Mouse (Mus musculus) thymus, postnatal 36 days (tissue): ENCODE data around the gene Peak1.
"Not testable (repeated sequence)": the region's sequence is repeated elsewhere in the genome, so short reads cannot be mapped to it uniquely, and the experiment has no call there.

Source experiments
- DNase-seq, 2 experiments: peaks; one replicate each; pipeline ENCODE4 v3.0.0; 2022; ENCODE audit warnings: mixed read lengths in 2 of 2

The Peak1 gene

GRCm38 (mm10) chr9:56417948-56418737 lies at the start of gene Peak1, which contains the start of gene Hmg20a:
Gene Peak1 (minus strand): TSS chr9:56418067.
Gene Hmg20a (plus strand): TSS chr9:56418609.
- DNase-seq: peak; percentile 100

DNA sequence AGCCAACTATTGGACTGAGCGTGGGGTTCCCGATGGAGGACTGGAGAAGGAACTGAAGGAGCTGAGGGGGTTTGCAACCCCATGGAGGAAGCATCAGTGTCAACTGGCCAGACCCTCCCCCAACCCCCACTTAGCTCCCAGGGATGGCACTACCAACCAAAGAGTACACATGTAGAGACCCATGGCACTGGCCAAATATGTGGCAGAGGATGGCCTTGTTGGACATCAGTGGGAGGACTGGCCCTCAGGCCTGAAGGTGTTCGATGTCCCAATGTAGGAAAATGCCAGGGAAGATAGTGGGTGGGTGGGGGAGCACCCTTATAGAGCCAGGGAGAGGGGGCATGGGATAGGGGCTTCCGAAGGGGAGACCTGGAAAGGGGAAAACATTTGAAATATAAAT lies 48.4 kb upstream of the Peak1 start:
- peak in 1 of 2 experiments; percentile 17 for DNase-seq

- peak; percentile 73 for DNase-seq
These were observed 47.2 kb upstream of the Peak1 start for GRCm38 (mm10) chr9:56464863-56465654.

DNA sequence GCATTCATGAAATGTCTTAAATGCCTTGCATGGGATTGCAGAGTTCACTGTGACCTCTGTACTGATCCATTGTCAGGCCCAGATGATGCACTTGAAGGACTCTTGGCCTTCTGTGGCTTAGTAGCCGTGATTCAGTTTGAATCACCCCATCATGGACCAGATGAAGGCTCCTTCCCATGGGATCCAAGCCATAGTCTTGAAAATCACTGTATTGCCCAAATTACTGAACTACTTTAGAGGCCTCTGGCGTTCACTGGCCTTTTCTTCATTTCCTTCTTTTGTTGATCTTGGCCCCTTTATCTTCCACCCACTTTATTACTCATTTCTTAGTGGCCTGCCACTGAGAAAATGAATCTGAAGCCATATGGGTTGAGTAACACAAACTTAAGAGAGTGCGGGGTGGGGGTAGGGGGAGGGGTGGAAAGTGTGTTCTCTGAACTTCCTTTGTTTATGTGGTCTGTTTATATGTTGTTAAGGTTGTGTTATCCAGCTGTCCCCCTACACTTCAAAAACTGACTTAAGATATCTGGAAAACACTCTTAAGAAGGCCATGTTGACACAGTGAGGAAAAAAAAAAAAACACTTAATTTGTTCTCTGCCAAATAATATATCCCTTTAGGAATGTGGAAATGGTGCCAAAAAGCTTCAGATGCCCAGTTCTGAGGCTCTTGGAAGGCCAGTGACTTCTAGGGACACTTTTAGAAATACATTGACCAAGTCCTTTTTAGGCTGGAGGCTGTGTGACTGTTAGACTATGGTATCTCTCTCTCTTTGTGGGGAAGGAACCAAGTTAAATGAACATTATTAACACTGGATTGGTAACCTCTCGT lies 46.0 kb upstream of the Peak1 start:
- DNase-seq: no peak

DNA sequence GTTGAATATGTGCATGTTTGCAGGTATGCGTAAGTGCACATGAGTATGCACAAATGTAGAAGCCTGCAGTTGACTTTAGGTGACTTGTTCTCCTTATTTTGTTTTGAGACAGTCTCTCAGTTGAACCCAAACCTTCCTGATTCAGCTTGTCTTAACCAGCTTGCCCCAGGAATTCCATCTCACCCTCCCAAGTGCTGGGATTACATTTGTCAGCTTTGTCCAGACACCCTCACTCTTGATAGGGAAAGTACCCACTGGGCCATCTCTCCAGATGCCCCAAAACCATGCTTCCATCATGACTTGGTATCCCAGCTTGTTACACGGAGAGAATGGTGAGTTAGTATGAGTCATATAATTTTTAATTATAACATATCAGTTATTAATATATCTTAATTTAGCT lies 45.2 kb upstream of the Peak1 start:
- DNase-seq: no peak

DNA sequence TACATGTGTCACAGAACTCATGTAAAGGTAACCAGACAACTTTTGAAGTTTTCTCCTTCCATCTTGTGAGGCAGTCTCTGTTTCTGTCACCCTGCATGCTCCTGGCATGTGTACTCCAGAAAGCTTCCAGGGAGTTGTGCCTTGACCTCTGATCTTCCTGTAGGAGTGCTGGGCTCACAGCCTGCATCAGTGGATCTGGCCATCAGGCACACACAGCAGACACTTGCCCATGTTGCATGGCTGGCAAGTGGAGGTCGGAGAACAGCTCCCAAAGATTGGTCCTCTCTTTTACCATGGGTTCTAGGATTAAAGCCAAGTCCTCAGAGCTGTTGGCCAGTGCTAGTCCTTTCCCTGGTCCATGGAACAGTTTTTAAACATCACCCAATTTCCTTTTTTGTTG lies 44.7 kb upstream of the Peak1 start:
- no peak for DNase-seq

- DNase-seq: no peak
These were observed 43.1 kb upstream of the Peak1 start for GRCm38 (mm10) chr9:56460987-56461386.

DNA sequence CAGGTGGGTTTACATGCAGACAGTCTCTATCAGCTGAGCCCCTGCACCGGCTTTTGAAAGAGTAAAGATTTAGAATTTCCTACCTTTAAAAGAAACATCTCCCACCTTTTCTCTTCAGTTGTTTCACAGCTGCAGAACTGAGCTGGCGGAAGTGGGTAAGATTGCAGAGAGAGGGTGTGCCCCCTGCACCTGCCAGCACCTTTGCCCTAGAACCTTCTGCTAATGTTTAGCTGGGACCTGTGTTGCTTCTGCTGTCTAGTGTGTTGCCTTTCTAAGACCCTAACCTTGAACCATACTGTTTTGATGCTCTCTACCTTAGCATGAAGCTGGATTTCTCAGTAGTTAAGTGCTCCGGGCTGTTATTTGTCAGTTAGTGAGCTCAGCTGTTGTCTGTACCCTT lies 38.6 kb upstream of the Peak1 start:
- peak; percentile 16 to 44 for DNase-seq

DNA sequence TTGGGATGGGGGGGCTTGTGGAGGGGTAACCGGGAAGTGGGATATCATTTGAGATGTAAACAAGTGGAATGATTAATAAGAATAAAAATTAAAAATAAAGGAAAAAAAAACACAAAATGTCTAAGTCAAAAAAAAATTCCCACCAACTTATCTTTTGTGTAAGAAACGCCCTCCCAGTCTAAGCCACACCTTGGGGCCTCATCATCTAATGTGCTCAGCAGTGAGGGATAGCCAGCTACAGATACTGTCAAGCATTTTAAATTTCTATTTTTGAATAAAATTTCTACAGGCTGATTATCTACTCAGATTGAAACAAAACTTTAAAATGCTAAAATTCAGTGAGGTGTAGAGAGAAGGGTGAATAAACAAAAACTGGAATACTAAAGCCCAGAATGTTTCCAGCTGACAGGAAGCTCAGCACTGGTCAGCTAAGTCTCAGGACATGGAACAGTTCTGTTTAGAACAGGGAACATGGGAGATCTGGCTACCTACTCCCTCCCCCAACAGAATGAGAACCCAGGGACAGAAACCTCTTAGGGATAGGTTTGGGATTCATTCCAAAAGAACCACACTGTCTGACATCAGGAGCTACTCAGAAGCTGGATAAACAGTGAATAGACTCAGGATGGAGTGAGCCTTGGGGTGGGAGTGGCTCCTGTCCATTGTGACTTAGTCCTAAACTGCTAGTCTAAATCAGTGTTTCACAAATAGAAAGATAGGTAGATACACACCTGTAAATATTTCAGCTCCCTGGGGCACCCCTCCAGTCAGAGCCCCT lies 35.4 kb upstream of the Peak1 start:
- DNase-seq: no peak

DNA sequence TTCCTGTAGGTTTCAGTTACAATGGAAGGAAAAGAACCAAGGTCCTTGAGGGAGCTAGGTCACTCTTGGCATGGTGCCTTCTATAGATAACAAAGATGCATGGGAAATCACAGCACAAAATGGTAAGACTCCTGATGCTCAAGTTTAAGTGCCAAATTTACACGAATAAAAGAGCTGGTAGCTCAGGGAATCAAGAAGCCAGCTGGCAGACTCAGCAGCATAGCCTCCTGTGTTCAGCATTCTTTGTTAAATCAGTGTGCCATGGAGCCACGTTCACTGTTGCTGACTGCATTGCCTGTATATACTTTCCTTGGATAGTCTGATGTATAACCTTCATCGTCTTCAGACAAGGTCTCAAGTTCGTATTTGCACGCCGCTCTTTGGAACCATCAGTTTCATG lies 33.7 kb upstream of the Peak1 start:
- DNase-seq: no peak

GRCm38 (mm10) chr9:56439699-56440098 lies 21.8 kb upstream of the Peak1 start:
- DNase-seq: no peak

DNA sequence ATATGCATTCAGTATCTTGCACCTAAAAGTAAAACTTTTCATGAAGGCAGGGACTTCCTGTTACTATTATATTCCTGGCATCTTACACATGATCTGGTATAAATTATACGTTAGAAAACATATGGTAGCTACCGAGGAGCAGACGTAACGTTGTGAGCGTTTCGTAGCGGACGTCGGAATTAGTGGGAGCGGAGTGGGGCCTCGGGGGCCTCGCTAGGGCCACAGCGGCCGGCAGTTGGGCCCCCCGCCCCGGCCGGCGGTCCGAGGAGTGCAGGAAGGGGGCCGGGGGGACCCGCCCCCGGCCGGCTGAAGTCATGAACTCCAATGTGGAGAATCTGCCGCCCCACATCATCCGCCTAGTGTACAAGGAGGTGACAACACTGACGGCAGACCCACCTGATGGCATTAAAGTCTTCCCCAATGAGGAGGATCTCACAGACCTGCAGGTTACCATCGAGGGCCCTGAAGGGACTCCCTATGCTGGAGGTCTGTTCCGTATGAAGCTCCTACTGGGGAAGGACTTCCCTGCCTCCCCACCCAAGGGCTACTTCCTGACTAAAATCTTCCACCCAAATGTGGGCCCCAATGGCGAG lies 19.5 kb upstream of the Peak1 start:
- not testable (repeated sequence) for DNase-seq

DNA sequence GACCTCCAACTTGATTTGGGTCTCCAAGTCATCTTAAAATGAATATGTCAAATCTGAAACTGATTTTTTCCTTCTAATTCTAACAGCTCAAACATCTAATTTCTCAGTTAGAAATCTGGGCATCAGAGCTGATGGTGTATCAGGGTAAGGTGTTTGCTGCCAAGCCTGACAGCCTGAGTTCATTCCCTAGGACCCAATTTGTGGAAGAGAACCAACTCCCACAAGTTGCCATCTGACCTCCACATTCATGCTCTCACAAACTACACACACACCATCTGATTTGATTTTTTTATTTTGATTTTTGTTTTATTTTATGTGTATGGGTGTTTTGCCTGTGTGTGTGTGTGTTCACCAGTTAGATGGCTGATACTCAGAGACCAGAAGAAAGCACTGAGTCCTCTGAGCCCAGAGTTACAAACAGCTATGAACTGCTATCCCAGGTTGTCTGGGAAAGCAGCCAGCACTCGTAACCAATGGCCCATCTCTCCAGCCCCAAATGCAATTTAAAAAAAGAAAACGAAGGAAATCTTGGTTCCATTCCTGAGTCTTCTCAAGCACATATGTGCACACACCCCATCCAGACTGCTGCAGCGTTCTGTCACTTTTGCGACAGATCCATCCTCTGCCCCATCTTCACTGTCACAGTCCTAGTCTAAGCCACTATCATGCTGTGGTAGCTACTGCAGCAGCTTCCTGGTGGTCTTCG lies 18.1 kb upstream of the Peak1 start:
- no peak for DNase-seq

DNA sequence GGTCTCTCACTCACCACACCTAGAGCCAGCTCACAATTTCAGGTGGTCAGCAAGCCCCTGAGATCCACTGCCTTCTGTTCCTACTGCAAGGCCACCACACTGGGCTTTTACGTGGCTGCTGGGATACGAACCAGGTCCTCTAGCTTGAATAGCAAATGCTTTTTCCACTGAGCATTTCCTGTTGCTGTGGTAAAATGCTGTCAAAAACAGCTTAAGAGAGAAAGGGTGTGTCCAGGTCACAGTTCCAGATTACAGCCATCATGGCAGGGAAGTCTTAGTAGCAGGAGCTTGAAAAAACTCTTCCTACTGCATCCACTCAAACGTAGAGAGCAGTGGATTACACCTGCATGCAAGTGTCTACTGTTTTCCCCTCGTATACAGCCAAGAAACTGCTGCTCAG lies 7.0 kb upstream of the Peak1 start:
- no peak for DNase-seq

DNA sequence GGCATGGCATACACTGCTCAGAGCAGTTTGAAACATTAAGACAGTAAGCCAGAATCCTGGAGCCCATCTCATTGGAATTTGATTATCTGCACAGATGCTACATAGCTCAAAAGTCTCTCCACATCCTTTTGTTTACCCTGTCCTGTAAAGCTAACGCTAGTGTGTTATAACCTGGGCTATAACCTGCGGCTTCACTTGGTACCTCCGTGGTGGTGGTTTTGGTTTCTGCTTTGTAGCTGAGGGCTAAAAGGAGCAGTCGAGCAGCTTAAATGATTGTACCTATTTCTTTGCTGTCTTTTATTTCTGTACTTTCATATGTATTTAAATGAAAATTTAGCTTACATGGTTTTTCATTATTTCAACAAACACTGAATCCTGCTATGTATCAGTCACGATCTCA lies 4.1 kb upstream of the Peak1 start:
- DNase-seq: no peak

DNA sequence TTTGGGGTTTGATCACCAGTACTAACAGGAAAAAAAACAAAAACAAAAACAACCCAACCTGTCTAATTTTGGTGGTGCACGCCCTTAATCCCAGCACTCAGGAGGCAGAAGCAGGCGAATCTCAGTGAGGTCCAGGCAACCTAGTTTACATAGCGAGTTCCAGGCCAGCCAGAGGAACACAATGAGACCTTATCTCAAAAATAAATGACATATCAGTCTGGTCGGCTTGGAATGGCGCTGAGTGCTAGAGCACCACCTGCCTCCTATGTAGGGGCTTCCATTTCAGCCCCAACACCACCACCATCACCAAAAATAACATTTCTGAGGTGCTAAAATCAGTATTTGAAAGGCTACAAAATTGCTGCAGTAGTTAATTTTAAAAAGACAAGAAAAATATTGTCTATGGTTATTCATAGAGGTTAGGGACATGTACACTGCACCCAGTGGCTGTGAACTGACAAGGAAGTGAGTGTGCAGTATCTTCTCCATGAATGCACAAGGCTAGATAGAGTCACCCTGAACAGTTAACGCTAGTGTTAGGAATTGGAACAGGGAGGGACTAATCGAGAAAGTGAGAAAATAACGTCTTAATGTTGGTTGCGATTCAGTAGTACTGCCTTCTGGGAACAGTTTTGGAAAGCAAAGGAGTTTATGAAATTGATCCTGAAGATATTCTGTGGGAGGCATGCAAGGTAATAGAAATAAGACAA lies 3.2 kb upstream of the Peak1 start:
- DNase-seq: no peak

DNA sequence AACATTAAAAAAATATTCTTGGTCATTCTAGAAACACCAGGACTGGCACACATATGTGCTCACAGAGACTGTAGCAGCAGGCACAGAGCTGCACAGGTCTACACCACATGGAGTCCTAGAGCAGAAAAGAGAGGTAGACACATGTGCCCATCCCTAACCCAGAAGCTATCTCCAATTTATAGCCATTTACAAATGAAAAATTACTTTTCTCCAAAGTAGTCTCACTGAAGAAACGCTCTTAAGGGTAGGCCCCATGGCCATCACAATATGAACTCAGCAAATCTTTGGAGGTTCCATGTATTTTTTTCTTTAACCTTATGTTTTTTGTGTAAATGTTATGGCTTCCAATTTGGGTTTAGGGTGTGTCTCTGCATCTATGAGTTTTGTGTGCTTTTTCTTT lies 2.4 kb upstream of the Peak1 start:
- no peak for DNase-seq

DNA sequence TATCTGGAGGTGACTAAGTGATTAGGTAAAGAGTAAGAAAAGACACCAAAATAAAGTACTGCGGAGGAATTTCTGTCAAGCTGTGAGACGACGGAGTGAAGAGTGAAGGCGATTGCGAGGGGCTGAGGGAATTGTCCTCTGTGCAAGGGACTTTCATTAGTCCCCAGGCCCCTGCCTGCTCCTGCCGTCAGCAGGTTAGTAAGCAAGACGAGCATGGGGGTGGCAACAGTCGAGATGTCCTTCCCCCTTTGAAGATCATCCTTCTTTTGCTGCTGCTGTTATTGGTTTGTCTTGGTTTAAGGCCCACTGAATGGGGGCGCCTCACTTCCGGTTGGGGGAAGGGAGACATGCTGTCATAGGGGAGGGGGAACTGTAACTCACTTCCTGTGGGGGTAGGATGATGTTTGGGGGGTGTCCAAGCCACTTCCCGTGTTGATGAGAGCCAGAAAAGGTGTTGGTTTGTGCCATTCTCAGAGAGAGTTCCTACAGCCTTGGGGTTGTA lies 922 bp upstream of the Peak1 start:
- DNase-seq: peak; percentile 90 to 93

DNA sequence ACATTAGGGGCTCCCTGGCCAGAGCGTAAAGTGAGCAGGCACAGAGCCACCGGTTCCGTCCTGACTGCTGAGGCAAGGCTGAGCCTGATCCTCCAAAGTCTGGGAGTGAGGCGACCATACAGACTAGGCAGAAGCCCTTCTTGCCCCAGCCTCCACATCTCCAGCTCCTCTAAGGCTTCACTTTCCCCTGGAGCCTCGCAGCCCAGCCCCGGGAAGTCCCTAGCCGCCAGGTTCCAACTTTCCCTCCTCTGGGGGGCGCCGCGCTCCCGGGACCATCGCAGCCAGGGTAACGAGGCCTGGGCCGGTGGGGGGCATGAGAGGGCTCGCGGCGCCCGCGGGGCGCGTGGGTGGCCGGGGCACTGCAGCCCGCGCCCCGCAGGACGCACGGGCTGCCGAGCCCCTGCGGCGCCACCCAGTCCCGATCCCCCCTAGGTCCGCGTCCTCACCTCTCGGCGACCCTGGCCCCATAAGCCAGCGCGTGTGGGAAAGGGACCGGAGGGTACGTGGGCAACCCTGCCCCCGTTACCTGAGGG lies 386 bp downstream of the Peak1 start:
- peak; percentile 91 for DNase-seq

GRCm38 (mm10) chr9:56415935-56416607 lies 1.8 kb downstream of the Peak1 start:
- DNase-seq: no peak
